Mouse (Mus musculus) E14TG2a.4 (cell line): ENCODE measurements around the gene Ntrk3.

Experiments used
- H3K27me3 ChIP-seq: 2 replicates; pipeline ENCODE4 v1.6.1; 2014; ENCODE audit warnings: low read length, control low read depth; ENCODE audit not compliant: insufficient read depth
- H3K36me3 ChIP-seq: 2 replicates; pipeline ENCODE4 v1.6.1; 2014; ENCODE audit warnings: low read length, control low read depth; ENCODE audit not compliant: insufficient read depth
- H3K4me1 ChIP-seq: replicated peaks from 2 replicates; pipeline ENCODE4 v1.6.1; 2014; ENCODE audit warnings: low read depth, low read length, control low read depth
- H3K4me3 ChIP-seq: replicated peaks from 2 replicates; pipeline ENCODE4 v1.5.1; 2014; ENCODE audit warnings: mild to moderate bottlenecking, low read length
- H3K9me3 ChIP-seq: 2 replicates; pipeline ENCODE4 v1.6.1; 2014; ENCODE audit warnings: low read length, control low read depth
- CTCF ChIP-seq: conservative IDR thresholded peaks from 2 replicates; pipeline ENCODE4 v1.5.1; 2014; ENCODE audit warnings: low read length
- NANOG ChIP-seq: IDR thresholded peaks from 2 replicates; pipeline ENCODE4 v1.6.1; 2014; ENCODE audit warnings: borderline replicate concordance, low read length, mixed read lengths
- POU5F1 ChIP-seq: IDR thresholded peaks from 2 replicates; pipeline ENCODE4 v1.6.1; 2014; ENCODE audit warnings: low read length, borderline replicate concordance

The Ntrk3 gene

DNA sequence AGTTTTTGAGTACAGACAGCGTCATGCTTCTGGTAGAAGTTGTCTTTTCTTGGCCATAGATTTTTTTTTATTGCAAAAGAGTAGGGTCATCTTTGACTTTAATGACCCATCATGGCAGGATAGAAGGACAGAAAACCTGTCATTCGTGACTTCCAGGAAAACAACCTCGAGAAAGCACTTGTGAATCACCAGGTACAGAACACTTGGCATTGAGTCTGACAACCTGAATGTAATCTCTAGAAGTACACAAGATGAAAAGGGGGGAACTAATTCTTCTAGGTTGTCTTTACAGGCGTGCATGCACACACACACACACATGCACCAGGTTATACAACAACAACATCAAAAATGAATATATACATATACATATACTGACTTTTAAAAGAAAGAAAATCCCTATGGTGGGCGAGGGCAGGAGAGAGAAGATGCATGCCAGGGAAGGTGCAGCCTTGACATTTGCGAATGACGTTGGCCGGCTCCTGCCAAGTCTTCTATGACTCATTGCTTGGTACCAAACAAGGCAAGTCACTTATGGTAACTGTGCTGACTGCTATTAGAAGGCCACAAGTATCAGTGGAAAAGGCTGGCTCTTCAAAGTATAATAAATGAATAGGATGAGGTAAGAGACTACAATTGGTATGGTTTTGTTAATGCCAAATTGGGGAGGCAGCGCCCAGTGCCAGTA, 217.4 kb downstream of the Ntrk3 start:
- H3K27me3 ChIP-seq = no peaks in the 10 kb centered on the region
- H3K9me3 ChIP-seq = no peaks in the 10 kb centered on the region; the same call in 1 of the 2 replicates
- TF ChIP-seq NANOG (no peak), CTCF (no peak), POU5F1 (no peak)
- H3K36me3 ChIP-seq = no peaks in the 10 kb centered on the region
- H3K4me1 ChIP-seq = no peaks in the 10 kb centered on the region
- H3K4me3 ChIP-seq = no peak overlapping the region

DNA sequence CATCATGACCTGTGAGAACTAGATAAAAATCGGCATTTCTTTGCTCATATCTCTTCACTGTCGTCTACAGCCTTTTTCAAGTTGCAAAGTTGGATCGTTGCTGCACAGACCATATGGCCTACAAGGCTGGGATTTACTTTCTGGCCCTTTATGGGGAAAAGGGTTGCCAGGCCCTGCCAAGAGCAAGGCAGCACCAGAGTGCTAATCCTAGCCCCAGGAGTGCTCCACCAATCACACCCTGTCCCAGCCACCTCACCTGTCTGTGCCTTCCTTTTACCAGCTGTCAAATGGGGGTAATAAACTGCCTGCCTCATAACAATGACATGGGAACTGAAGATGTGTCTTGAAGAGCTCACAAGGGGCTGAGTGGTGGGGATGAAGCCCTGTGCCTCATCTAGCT, 218.1 kb downstream of the Ntrk3 start:
- Histone ChIP-seq H3K4me1 (no peaks in the 10 kb centered on the region), H3K27me3 (no peaks in the 10 kb centered on the region), H3K9me3 (no peaks in the 10 kb centered on the region; the same call in 1 of the 2 replicates), H3K36me3 (no peaks in the 10 kb centered on the region), H3K4me3 (no peak overlapping the region)
- no peak for TF ChIP-seq NANOG
- TF ChIP-seq POU5F1 = no peak
- no peak for TF ChIP-seq CTCF

DNA sequence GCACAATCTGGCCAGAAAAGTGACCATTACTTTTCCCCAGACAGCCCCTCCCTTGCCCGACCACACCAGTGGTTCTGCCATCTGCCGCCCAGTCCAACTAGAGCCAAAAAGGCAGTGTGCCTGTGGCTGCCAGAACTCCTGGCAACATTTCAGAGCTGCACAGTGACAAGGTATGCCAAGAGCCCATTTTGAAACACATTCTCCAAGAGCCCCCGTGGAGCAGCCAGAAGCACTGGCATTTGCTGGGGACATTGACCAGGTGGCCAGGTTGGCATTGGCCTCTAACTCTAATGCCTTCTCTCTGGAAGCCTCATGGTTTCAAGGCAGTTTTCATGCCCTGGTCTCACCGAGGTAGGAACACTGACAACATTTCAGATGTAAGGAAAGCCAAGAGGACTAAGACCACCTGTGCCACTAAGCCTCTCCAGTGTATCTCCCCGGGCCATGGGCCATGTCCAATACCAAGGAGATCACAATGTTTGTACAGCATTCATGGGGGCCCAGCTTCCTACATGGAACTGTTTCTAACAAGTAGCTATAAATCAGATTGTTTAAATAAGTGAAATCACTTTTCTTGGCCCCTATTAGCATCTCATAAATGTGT, 218.9 kb downstream of the Ntrk3 start:
- Histone ChIP-seq H3K27me3 (no peaks in the 10 kb centered on the region), H3K36me3 (no peaks in the 10 kb centered on the region), H3K9me3 (no peaks in the 10 kb centered on the region; the same call in 1 of the 2 replicates), H3K4me1 (no peaks in the 10 kb centered on the region), H3K4me3 (no peak overlapping the region)
- no peak for TF ChIP-seq CTCF
- TF ChIP-seq NANOG = no peak
- no peak for TF ChIP-seq POU5F1

DNA sequence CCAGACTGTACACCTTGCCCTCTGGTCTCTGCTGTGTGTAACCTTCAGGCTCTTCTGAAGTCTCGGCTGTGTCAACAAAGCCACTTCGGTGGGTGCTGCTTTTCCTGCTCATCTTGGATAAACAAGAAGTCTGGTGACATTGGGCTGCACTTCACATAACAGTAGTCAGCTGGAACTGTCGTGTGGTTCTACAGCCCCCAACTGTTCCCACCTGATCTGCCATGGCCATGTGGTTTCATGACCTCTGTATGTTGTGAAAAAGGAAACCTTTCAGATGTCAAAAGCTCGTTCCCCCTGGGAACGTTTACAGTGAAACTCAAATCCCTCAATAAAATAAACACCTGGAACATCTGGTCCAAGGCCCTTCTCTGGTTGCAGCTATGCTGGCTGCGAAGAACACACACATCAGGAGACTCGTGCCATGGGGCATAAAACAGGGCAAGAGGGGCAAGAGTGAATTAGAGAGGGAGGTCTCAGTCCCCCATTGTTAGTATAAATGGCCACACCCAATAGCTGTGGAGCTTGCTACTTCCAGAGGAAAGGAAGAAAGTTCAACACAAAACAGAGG, 222.7 kb downstream of the Ntrk3 start:
- no peaks in the 10 kb centered on the region for H3K27me3 ChIP-seq
- no peak for TF ChIP-seq POU5F1
- no peak for TF ChIP-seq NANOG
- no peak for TF ChIP-seq CTCF
- no peaks in the 10 kb centered on the region for H3K4me1 ChIP-seq
- no peak overlapping the region for H3K4me3 ChIP-seq
- no peaks in the 10 kb centered on the region for H3K36me3 ChIP-seq
- H3K9me3 ChIP-seq = no peaks in the 10 kb centered on the region; the same call in 1 of the 2 replicates

DNA sequence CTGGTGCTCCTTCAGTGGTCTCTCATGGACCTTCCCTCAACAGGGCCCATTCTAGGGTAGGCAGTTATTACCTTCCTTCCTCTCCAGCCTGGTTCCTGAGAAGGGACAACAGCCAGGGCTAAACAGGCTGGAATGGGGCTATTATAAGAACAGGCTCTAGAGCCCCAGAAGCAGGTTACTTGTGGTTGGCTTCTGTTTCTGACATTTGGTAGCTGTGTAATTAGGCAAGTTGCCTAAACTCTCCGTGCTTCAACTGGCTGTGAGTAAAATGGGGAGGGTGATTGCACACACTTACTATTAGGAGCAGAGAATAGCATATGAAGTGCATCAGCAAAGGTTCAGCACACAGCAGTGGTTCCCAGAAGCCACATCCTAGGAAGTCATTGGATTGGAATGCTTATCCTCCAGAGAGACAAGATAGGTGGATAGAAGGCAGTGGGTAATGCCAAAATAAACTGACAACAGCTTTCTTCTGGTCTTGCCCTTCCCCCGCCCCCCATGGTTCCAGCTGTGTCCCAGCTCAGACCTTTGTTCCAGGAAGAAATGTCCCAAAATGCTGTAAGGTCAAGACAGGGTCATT, 230.7 kb downstream of the Ntrk3 start:
- no peaks in the 10 kb centered on the region for H3K4me1 ChIP-seq
- no peaks in the 10 kb centered on the region for H3K9me3 ChIP-seq
- no peaks in the 10 kb centered on the region for H3K27me3 ChIP-seq
- no peaks in the 10 kb centered on the region for H3K36me3 ChIP-seq
- H3K4me3 ChIP-seq = no peak overlapping the region
- TF ChIP-seq NANOG = no peak
- TF ChIP-seq CTCF = no peak
- TF ChIP-seq POU5F1 = no peak

DNA sequence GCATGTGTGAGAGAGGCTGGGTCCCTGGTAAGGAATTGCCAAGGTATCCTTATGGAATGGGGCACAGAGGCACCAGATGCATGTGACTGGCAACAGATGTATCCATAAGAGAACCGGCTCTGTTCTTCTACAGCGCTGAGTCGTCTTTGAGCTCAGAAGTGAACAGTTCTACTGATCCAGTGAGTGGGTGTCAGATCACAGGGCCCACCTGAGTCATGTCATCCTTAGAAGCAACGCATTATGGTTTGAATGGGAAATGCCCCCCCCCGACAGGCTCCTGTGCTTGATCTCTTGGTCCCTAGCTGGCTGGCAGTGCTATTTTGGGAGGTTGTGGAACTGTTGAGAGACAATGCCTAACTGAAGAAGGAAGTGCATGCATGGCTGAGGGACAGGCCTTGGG, 236.9 kb downstream of the Ntrk3 start:
- H3K4me1 ChIP-seq = no peaks in the 10 kb centered on the region
- H3K27me3 ChIP-seq = no peaks in the 10 kb centered on the region
- H3K4me3 ChIP-seq = no peak overlapping the region
- H3K36me3 ChIP-seq = no peaks in the 10 kb centered on the region
- peaks cover 12% of the 10 kb centered on the region for H3K9me3 ChIP-seq
- TF ChIP-seq CTCF (no peak), POU5F1 (no peak), NANOG (no peak)

DNA sequence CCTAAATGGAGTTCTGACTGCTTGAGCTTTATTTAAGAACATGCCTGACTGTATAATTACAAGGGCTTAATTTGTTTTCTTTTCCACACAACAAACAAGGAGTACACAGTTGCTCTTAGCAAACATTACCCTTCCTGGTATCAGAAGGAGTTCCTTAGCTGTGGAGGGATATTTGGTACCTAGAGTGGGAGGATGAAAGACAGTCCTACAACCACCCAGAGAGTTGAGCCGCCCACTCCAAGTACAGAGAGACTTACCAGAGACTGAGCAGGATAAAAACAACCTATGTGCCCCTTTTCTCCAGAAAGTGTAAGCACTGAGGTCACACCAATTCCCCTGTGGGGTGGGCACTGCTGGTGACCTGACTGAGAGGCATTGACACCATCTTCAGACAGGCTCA, 237.8 kb downstream of the Ntrk3 start:
- Histone ChIP-seq H3K9me3 (peaks cover 21% of the 10 kb centered on the region), H3K27me3 (no peaks in the 10 kb centered on the region), H3K4me3 (no peak overlapping the region), H3K4me1 (no peaks in the 10 kb centered on the region), H3K36me3 (no peaks in the 10 kb centered on the region)
- TF ChIP-seq POU5F1 (no peak), NANOG (no peak), CTCF (no peak)

DNA sequence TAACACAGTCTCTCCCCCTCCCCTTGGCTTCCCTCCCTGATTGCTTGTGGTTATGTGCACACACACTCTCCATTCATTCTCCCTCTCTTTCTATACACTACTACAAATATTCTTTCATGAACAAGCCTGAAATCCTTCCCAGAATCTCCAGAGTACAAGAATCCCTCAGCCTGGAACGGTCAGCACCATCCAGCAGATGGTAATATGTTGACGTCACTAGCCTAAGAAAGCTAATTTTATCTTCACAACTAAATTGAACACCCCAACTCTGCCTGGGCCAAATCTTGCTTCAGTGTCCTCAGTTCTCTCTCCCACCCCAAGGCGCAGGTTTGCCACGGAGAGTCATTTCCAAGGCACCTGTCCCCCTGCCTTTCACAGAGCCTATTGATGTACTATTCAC, 239.5 kb downstream of the Ntrk3 start:
- Histone ChIP-seq H3K4me3 (no peak overlapping the region), H3K4me1 (no peaks in the 10 kb centered on the region), H3K36me3 (no peaks in the 10 kb centered on the region), H3K27me3 (no peaks in the 10 kb centered on the region), H3K9me3 (peaks cover 34% of the 10 kb centered on the region)
- TF ChIP-seq NANOG (no peak), CTCF (no peak), POU5F1 (no peak)
